Mouse (Mus musculus): Measurements from ENCODE around the gene Clca1. TPM values are rescaled to one million over a fixed set of nuclear protein-coding genes. Genes with fewer than 3 reads are reported as not detected.

The Clca1 gene
- polyA plus RNA-seq, 1 experiment from 2014 or later: 10.7 TPM

DNA sequence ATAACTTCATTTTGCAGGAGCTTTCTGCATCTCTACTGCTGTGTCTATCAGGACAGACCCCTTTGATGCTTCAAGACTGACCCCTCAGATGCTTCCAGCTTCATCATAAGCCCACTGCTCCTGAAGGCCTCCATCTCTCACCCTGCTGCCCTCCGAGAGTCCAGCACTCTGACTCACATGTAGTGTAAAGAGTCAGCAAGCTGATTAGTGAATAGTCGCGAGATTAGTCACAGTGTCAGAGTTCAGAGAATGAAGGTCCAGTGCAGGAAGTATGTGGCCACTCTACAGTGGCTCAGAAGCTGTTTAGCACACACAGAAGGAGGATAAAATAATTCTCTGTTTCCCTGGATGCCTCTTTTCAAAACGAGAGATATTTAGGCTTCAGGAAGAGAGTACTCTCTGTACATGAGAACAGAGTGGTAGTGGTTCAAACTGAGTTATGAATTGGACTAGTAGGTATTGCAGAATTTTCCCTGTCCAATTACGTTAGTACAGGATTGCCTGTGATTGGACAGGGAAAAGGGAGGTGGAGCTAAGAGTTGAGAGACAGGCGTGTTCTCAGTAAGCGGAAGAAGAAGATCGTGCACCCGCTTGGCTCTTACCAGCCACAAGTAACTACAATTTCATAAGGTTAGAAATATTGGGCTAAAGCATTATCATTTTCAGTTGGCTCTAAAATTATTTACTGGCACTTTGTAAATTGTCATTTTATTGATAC lies 60.9 kb downstream of the Clca1 start:
- no peaks in the 10 kb centered on the region for H3K36me3 ChIP-seq (ENCODE audit: control insufficient read depth, insufficient read depth, low read length)
- peak; percentile 71 for ATAC-seq (ENCODE audit: insufficient read depth, low FRiP score)
- H3K4me1 ChIP-seq (ENCODE audit: control insufficient read depth, insufficient read depth, low read length): no peaks in the 10 kb centered on the region
- H3K4me3 ChIP-seq (replicated peaks; ENCODE audit: low read length): no peak overlapping the region
- no peaks in the 10 kb centered on the region for H3K9me3 ChIP-seq (replicated peaks; ENCODE audit: control insufficient read depth, low read length)
- no peak overlapping the region for H3K4me2 ChIP-seq (ENCODE audit: low read depth, low read length)
- 74% methylated on average over 9 of the region's 9 CpGs for WGBS
- no peak overlapping the region for H3K9ac ChIP-seq (ENCODE audit: low read length)
- H3K27me3 ChIP-seq (ENCODE audit: control insufficient read depth, insufficient read depth, low read length): no peaks in the 10 kb centered on the region
- no peak overlapping the region for H3K27ac ChIP-seq (ENCODE audit: low read length)

DNA sequence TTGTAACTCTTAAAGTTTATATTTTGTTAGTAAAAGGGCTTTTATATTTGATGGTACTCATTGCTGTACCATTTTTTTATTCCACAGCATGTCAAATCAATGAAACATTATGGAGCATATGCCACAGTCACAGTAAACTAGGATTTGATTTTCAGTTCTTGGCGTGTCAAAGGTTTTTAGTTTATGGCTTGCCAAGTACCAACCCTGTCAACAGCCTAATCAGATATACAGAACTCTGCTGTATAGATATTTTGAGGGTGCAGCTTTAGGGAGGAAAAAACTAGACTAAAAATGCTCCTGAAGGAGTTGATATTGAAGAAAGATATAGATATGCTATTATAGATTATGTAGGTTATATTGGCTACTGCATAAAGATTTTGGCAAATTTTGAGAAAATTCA lies 62.8 kb downstream of the Clca1 start:
- no peaks in the 10 kb centered on the region for H3K4me1 ChIP-seq (ENCODE audit: control insufficient read depth, insufficient read depth, low read length)
- no peaks in the 10 kb centered on the region for H3K27me3 ChIP-seq (ENCODE audit: control insufficient read depth, insufficient read depth, low read length)
- no peaks in the 10 kb centered on the region for H3K9me3 ChIP-seq (replicated peaks; ENCODE audit: control insufficient read depth, low read length)
- no peak overlapping the region for H3K4me2 ChIP-seq (ENCODE audit: low read depth, low read length)
- no peak overlapping the region for H3K27ac ChIP-seq (ENCODE audit: low read length)
- WGBS: 74% methylated on average over 1 of the region's 1 CpGs
- no peaks in the 10 kb centered on the region for H3K36me3 ChIP-seq (ENCODE audit: control insufficient read depth, insufficient read depth, low read length)
- no peak overlapping the region for H3K9ac ChIP-seq (ENCODE audit: low read length)
- ATAC-seq (ENCODE audit: insufficient read depth, low FRiP score): no peak
- H3K4me3 ChIP-seq (replicated peaks; ENCODE audit: low read length): no peak overlapping the region

DNA sequence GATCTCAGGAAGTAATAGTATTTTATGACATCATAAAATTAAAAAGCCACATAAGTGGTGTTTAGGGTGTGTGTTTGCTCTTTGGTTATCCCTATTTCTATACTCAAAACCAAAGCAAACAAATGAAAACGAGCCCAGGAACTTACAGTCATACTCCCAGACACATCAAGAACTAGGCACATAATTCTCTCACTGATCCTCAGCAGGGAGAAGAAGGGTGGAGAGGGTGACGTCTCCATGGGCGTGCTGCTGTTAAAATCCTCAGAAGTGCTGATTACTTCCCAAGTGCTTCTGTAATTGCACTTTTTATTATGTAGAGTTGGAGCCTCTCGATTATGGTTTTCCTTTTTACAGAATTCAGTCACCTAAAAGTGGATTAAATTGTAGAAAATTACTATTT lies 66.5 kb downstream of the Clca1 start:
- H3K9ac ChIP-seq (ENCODE audit: low read length): no peak overlapping the region
- no peaks in the 10 kb centered on the region for H3K9me3 ChIP-seq (replicated peaks; ENCODE audit: control insufficient read depth, low read length)
- no peaks in the 10 kb centered on the region for H3K36me3 ChIP-seq (ENCODE audit: control insufficient read depth, insufficient read depth, low read length)
- 48% methylated on average over 4 of the region's 4 CpGs for WGBS
- H3K4me3 ChIP-seq (replicated peaks; ENCODE audit: low read length): no peak overlapping the region
- H3K4me1 ChIP-seq (ENCODE audit: control insufficient read depth, insufficient read depth, low read length): no peaks in the 10 kb centered on the region
- no peaks in the 10 kb centered on the region for H3K27me3 ChIP-seq (ENCODE audit: control insufficient read depth, insufficient read depth, low read length)
- no peak overlapping the region for H3K4me2 ChIP-seq (ENCODE audit: low read depth, low read length)
- no peak for ATAC-seq (ENCODE audit: insufficient read depth, low FRiP score)
- no peak overlapping the region for H3K27ac ChIP-seq (ENCODE audit: low read length)

Other genes with a start within 250 kb of the Clca1 start
- gene Clca3a2, start 213.3 kb downstream of the Clca1 start, polyA plus RNA-seq (2015; fragmentation: Nextera tagmentation; extraction: Ambion mirVana): 0.77 and 1.1 TPM in 2 replicates
- 0.79 and 1.2 TPM in 2 replicates for gene Clca3b, start 183.4 kb downstream of the Clca1 start, polyA plus RNA-seq (2015; fragmentation: Nextera tagmentation; extraction: Ambion mirVana)
- gene Clca4b, start 100.2 kb downstream of the Clca1 start, polyA plus RNA-seq (2015; fragmentation: Nextera tagmentation; extraction: Ambion mirVana): 5.9 and 6.9 TPM in 2 replicates
- 0.07 TPM in 1 of 2 replicates, not detected in the other for gene Clca4a, start 57.7 kb downstream of the Clca1 start, polyA plus RNA-seq (2015; fragmentation: Nextera tagmentation; extraction: Ambion mirVana)
- 2.2 and 2.3 TPM in 2 replicates for gene Clca2, start 66.7 kb upstream of the Clca1 start, polyA plus RNA-seq (2015; fragmentation: Nextera tagmentation; extraction: Ambion mirVana)
- 14.6 and 16.7 TPM in 2 replicates for gene Odf2l, start 85.8 kb upstream of the Clca1 start, polyA plus RNA-seq (2015; fragmentation: Nextera tagmentation; extraction: Ambion mirVana)

Measured in stomach, embryonic 16.5 days (tissue).